Mouse (Mus musculus) liver, adult 2 months (tissue): ENCODE data around the gene Syn3.

Source experiments
- CTCF ChIP-seq: fragments of 200-500 bp; IDR thresholded peaks from 2 replicates; pipeline ENCODE4 v1.5.1; 2011; ENCODE audit warnings: low read depth, low read length, control low read depth
- POLR2A ChIP-seq: fragments of 200-500 bp; IDR thresholded peaks from 2 replicates; pipeline ENCODE4 v1.6.1; 2011; ENCODE audit warnings: low read length, control low read depth; ENCODE audit not compliant: insufficient read depth; ENCODE audit errors: extremely low read depth

- TF ChIP-seq CTCF = no peak
- no peak for TF ChIP-seq POLR2A
These were observed 391.0 kb downstream of the Syn3 start for GRCm38 (mm10) chr10:86107681-86108080.
